Comparison of ENCODE assay signal across 27 mouse cellular contexts in the genomic region with DNA sequence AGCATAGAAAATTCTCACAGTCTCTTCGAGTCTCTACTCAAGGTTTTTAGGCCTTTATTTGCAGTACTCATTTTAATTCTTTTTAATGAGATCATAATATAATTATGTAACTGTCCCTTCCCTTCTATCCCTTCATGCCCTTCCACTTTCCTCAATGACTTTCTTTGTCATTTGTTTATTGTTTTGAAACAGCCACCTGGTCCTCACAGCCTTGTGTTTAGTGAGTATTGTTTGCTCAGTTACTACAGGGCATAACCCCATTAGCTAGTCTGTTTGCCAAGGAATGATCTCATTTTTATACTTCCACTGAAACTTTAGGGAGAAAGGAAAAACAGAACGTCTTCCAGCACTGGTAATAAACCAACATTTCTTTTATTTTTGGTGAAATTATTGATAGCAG. TPM values are rescaled to one million over a fixed set of nuclear protein-coding genes. Genes with fewer than 3 reads are reported as not detected.
"Had no signal": no experiment of that assay in that cellular context is flagged by ENCODE, and none has a peak within 500 bp of the region (broad histone marks: within the 10 kb centered on the region; RNA-seq: fewer than 3 reads in every experiment).

No protein-coding gene starts in this region.

- H3K36me3 ChIP-seq: heart, embryonic 10.5 days; heart, embryonic 12.5 days; hindbrain, embryonic 10.5 days; hindbrain, embryonic 13.5 days; intestine, embryonic 15.5 days; limb, embryonic 10.5 days; limb, embryonic 12.5 days; liver, embryonic 13.5 days; liver, embryonic 15.5 days had no signal

- H3K27ac ChIP-seq: gastrocnemius, adult 2 months; heart, embryonic 10.5 days; hindbrain, embryonic 10.5 days; hindbrain, embryonic 13.5 days; intestine, embryonic 15.5 days; limb, embryonic 10.5 days; limb, embryonic 12.5 days; liver, embryonic 13.5 days; liver, embryonic 15.5 days had no signal

- H3K27me3 ChIP-seq: heart, embryonic 12.5 days; hindbrain, embryonic 13.5 days; intestine, embryonic 15.5 days; limb, embryonic 12.5 days; liver, embryonic 13.5 days; liver, embryonic 15.5 days had no signal

- H3K4me2 ChIP-seq: heart, embryonic 12.5 days; hindbrain, embryonic 13.5 days; intestine, embryonic 15.5 days; limb, embryonic 12.5 days; liver, embryonic 13.5 days; liver, embryonic 15.5 days had no signal

- H3K9me3 ChIP-seq: heart, embryonic 10.5 days; heart, embryonic 12.5 days; hindbrain, embryonic 10.5 days; hindbrain, embryonic 13.5 days; intestine, embryonic 15.5 days; limb, embryonic 10.5 days; limb, embryonic 12.5 days; liver, embryonic 13.5 days; liver, embryonic 15.5 days had no signal

- H3K9ac ChIP-seq: heart, embryonic 12.5 days; hindbrain, embryonic 13.5 days; intestine, embryonic 15.5 days; limb, embryonic 12.5 days; liver, embryonic 13.5 days; liver, embryonic 15.5 days had no signal

- H3K4me3 ChIP-seq: gastrocnemius, adult 2 months; heart, embryonic 10.5 days; heart, embryonic 12.5 days; hindbrain, embryonic 10.5 days; hindbrain, embryonic 13.5 days; intestine, embryonic 15.5 days; limb, embryonic 10.5 days; limb, embryonic 12.5 days; liver, embryonic 13.5 days; liver, embryonic 15.5 days had no signal

- H3K4me1 ChIP-seq: heart, embryonic 10.5 days; heart, embryonic 12.5 days; hindbrain, embryonic 10.5 days; hindbrain, embryonic 13.5 days; intestine, embryonic 15.5 days; limb, embryonic 10.5 days; limb, embryonic 12.5 days; liver, embryonic 13.5 days; liver, embryonic 15.5 days had no signal

- ATAC-seq: hindbrain, embryonic 16.5 days; inflammation-experienced regulatory T-cells, adult 6 months; intestine, embryonic 15.5 days; intestine, postnatal 0 days had no signal

- DNase-seq: gastrocnemius, adult 2 months; gastrocnemius, postnatal 10 days; gastrocnemius, postnatal 25 days; heart, adult 18-20 months; heart, postnatal 10 days; heart, postnatal 4 days; kidney, adult 18-20 months; kidney, adult 8-10 months; kidney, postnatal 10 days; kidney, postnatal 25 days; kidney, postnatal 4 days; layer of hippocampus, adult 9-11 months; liver; liver, embryonic 13.5 days had no signal

RNA-seq across cellular contexts. Expression of a gene that starts 39.4 kb away (rescaled TPM):
- total RNA-seq: gastrocnemius, adult 2 months; gastrocnemius, postnatal 25 days; granulocyte monocyte progenitor cell, adult 5-6 weeks; heart, adult 18-20 months; heart, postnatal 25 days had no signal
- polyA plus RNA-seq: liver, embryonic 15.5 days had no signal
